Mouse (Mus musculus): ENCODE data around the gene Ceacam16. TPM values are rescaled to one million over a fixed set of nuclear protein-coding genes. Genes with fewer than 3 reads are reported as not detected.
A peak's percentile ranks its signal among the peaks of the same experiment; 100 is the strongest.

Ceacam16 gene
- polyA plus RNA-seq (2012; rRNA removed), result 0.32 and 0.37 TPM in 2 replicates

- H3K27me3 ChIP-seq (ENCODE audit: control insufficient read depth, insufficient read depth, low read length), result no peaks in the 10 kb centered on the region
- peaks cover 12% of the 10 kb centered on the region for H3K4me1 ChIP-seq (ENCODE audit: control insufficient read depth, insufficient read depth, low read length)
- no peaks in the 10 kb centered on the region for H3K36me3 ChIP-seq (ENCODE audit: control insufficient read depth, insufficient read depth, low read length)
- H3K4me3 ChIP-seq (ENCODE audit: control insufficient read depth, low read depth, low read length), result no peak within 1 kb of the TSS
- TF ChIP-seq CTCF (IDR thresholded peaks at IDR 0.05; ENCODE audit: control insufficient read depth, insufficient read depth, insufficient replicate concordance, low read depth, low read length), result no peak
- TF ChIP-seq POLR2A (IDR thresholded peaks at IDR 0.05; ENCODE audit: control insufficient read depth, low read depth, low read length), result no peak
- no peak within 1 kb of the TSS for H3K27ac ChIP-seq (ENCODE audit: control insufficient read depth, insufficient read depth, low read depth, low read length)
These were observed at the start of gene Ceacam16 for GRCm38 (mm10) chr7:19861199-19861598. Ceacam16 (minus strand) TSS chr7:19861299.

GRCm38 (mm10) chr7:19910421-19911291 lies 49.6 kb upstream of the Ceacam16 start:
- no peaks in the 10 kb centered on the region for H3K27me3 ChIP-seq (ENCODE audit: control insufficient read depth, insufficient read depth, low read length)
- no peak overlapping the region for H3K4me3 ChIP-seq (ENCODE audit: control insufficient read depth, low read depth, low read length)
- H3K27ac ChIP-seq (ENCODE audit: control insufficient read depth, insufficient read depth, low read depth, low read length), result no peak overlapping the region
- TF ChIP-seq CTCF (IDR thresholded peaks at IDR 0.05; ENCODE audit: control insufficient read depth, insufficient read depth, insufficient replicate concordance, low read depth, low read length), result peak; percentile 94
- no peak for TF ChIP-seq POLR2A (IDR thresholded peaks at IDR 0.05; ENCODE audit: control insufficient read depth, low read depth, low read length)
- no peaks in the 10 kb centered on the region for H3K4me1 ChIP-seq (ENCODE audit: control insufficient read depth, insufficient read depth, low read length)
- no peaks in the 10 kb centered on the region for H3K36me3 ChIP-seq (ENCODE audit: control insufficient read depth, insufficient read depth, low read length)

- H3K36me3 ChIP-seq (ENCODE audit: control insufficient read depth, insufficient read depth, low read length), result no peaks in the 10 kb centered on the region
- TF ChIP-seq CTCF (IDR thresholded peaks at IDR 0.05; ENCODE audit: control insufficient read depth, insufficient read depth, insufficient replicate concordance, low read depth, low read length) (peak; percentile 94), POLR2A (IDR thresholded peaks at IDR 0.05; ENCODE audit: control insufficient read depth, low read depth, low read length) (no peak)
- no peaks in the 10 kb centered on the region for H3K4me1 ChIP-seq (ENCODE audit: control insufficient read depth, insufficient read depth, low read length)
- H3K4me3 ChIP-seq (ENCODE audit: control insufficient read depth, low read depth, low read length), result no peak overlapping the region
- no peaks in the 10 kb centered on the region for H3K27me3 ChIP-seq (ENCODE audit: control insufficient read depth, insufficient read depth, low read length)
- no peak overlapping the region for H3K27ac ChIP-seq (ENCODE audit: control insufficient read depth, insufficient read depth, low read depth, low read length)
These were observed 28.8 kb upstream of the Ceacam16 start for GRCm38 (mm10) chr7:19889881-19890280.

GRCm38 (mm10) chr7:19887849-19888248 lies 26.8 kb upstream of the Ceacam16 start, which contains the start of gene Ceacam19:
Ceacam19 (minus strand) TSS chr7:19887965.
- H3K4me3 ChIP-seq (ENCODE audit: control insufficient read depth, low read depth, low read length), result no peak within 1 kb of the TSS
- no peaks in the 10 kb centered on the region for H3K36me3 ChIP-seq (ENCODE audit: control insufficient read depth, insufficient read depth, low read length)
- H3K27me3 ChIP-seq (ENCODE audit: control insufficient read depth, insufficient read depth, low read length), result no peaks in the 10 kb centered on the region
- H3K4me1 ChIP-seq (ENCODE audit: control insufficient read depth, insufficient read depth, low read length), result no peaks in the 10 kb centered on the region
- no peak for TF ChIP-seq POLR2A (IDR thresholded peaks at IDR 0.05; ENCODE audit: control insufficient read depth, low read depth, low read length)
- TF ChIP-seq CTCF (IDR thresholded peaks at IDR 0.05; ENCODE audit: control insufficient read depth, insufficient read depth, insufficient replicate concordance, low read depth, low read length), result no peak
- H3K27ac ChIP-seq (ENCODE audit: control insufficient read depth, insufficient read depth, low read depth, low read length), result no peak within 1 kb of the TSS

- H3K4me3 ChIP-seq (ENCODE audit: control insufficient read depth, low read depth, low read length), result no peak overlapping the region
- TF ChIP-seq POLR2A (IDR thresholded peaks at IDR 0.05; ENCODE audit: control insufficient read depth, low read depth, low read length), result no peak
- TF ChIP-seq CTCF (IDR thresholded peaks at IDR 0.05; ENCODE audit: control insufficient read depth, insufficient read depth, insufficient replicate concordance, low read depth, low read length), result no peak
- no peak overlapping the region for H3K27ac ChIP-seq (ENCODE audit: control insufficient read depth, insufficient read depth, low read depth, low read length)
- no peaks in the 10 kb centered on the region for H3K27me3 ChIP-seq (ENCODE audit: control insufficient read depth, insufficient read depth, low read length)
- no peaks in the 10 kb centered on the region for H3K4me1 ChIP-seq (ENCODE audit: control insufficient read depth, insufficient read depth, low read length)
- no peaks in the 10 kb centered on the region for H3K36me3 ChIP-seq (ENCODE audit: control insufficient read depth, insufficient read depth, low read length)
These were observed 19.7 kb upstream of the Ceacam16 start for GRCm38 (mm10) chr7:19880754-19881153.

GRCm38 (mm10) chr7:19876781-19877425 lies 15.8 kb upstream of the Ceacam16 start:
- H3K27ac ChIP-seq (ENCODE audit: control insufficient read depth, insufficient read depth, low read depth, low read length), result no peak overlapping the region
- no peaks in the 10 kb centered on the region for H3K4me1 ChIP-seq (ENCODE audit: control insufficient read depth, insufficient read depth, low read length)
- H3K27me3 ChIP-seq (ENCODE audit: control insufficient read depth, insufficient read depth, low read length), result no peaks in the 10 kb centered on the region
- no peak overlapping the region for H3K4me3 ChIP-seq (ENCODE audit: control insufficient read depth, low read depth, low read length)
- no peaks in the 10 kb centered on the region for H3K36me3 ChIP-seq (ENCODE audit: control insufficient read depth, insufficient read depth, low read length)
- TF ChIP-seq CTCF (IDR thresholded peaks at IDR 0.05; ENCODE audit: control insufficient read depth, insufficient read depth, insufficient replicate concordance, low read depth, low read length) (no peak), POLR2A (IDR thresholded peaks at IDR 0.05; ENCODE audit: control insufficient read depth, low read depth, low read length) (no peak)

GRCm38 (mm10) chr7:19875948-19876682 lies 15.0 kb upstream of the Ceacam16 start:
- Histone ChIP-seq H3K4me3 (ENCODE audit: control insufficient read depth, low read depth, low read length) (no peak overlapping the region), H3K36me3 (ENCODE audit: control insufficient read depth, insufficient read depth, low read length) (no peaks in the 10 kb centered on the region), H3K27ac (ENCODE audit: control insufficient read depth, insufficient read depth, low read depth, low read length) (no peak overlapping the region), H3K27me3 (ENCODE audit: control insufficient read depth, insufficient read depth, low read length) (no peaks in the 10 kb centered on the region), H3K4me1 (ENCODE audit: control insufficient read depth, insufficient read depth, low read length) (no peaks in the 10 kb centered on the region)
- no peak for TF ChIP-seq POLR2A (IDR thresholded peaks at IDR 0.05; ENCODE audit: control insufficient read depth, low read depth, low read length)
- peak; percentile 18; the same call in 1 of the 2 replicates for TF ChIP-seq CTCF (IDR thresholded peaks at IDR 0.05; ENCODE audit: control insufficient read depth, insufficient read depth, insufficient replicate concordance, low read depth, low read length)
